Mouse (Mus musculus) kidney, adult 2 months (tissue): ENCODE measurements around the gene Pepd. TPM values are rescaled to one million over a fixed set of nuclear protein-coding genes. Genes with fewer than 3 reads are reported as not detected.

Experiments used
- DNase-seq: peaks from one replicate; pipeline ENCODE4 v3.0.0; 2021
- H3K27ac ChIP-seq: fragments of 200-500 bp; 2 replicates; pipeline ENCODE4 v1.5.1; 2012; ENCODE audit warnings: low read depth, low read length, control low read depth, inconsistent platforms; ENCODE audit not compliant: insufficient read depth
- H3K27me3 ChIP-seq: fragments of 200-500 bp; replicated peaks from 2 replicates; pipeline ENCODE4 v1.6.1; 2012; ENCODE audit warnings: mild to moderate bottlenecking, moderate library complexity, low read length, inconsistent platforms; ENCODE audit not compliant: control insufficient read depth, insufficient read depth
- H3K36me3 ChIP-seq: fragments of 200-500 bp; 2 replicates; pipeline ENCODE4 v1.6.1; 2012; ENCODE audit warnings: mild to moderate bottlenecking, moderate library complexity, low read length, inconsistent platforms; ENCODE audit not compliant: control insufficient read depth, insufficient read depth
- H3K4me1 ChIP-seq: fragments of 200-500 bp; 2 replicates; pipeline ENCODE4 v1.6.1; 2011; ENCODE audit warnings: low read length; ENCODE audit not compliant: control insufficient read depth, insufficient read depth
- H3K4me3 ChIP-seq: fragments of 200-500 bp; 2 replicates; pipeline ENCODE4 v1.5.1; 2011; ENCODE audit warnings: mild to moderate bottlenecking, low read depth, low read length, control low read depth; ENCODE audit not compliant: insufficient read depth
- CTCF ChIP-seq: fragments of 200-500 bp; conservative IDR thresholded peaks from 2 replicates; pipeline ENCODE4 v1.5.1; 2011; ENCODE audit warnings: low read depth, mild to moderate bottlenecking, control low read depth, low read length, moderate library complexity, mixed read lengths; ENCODE audit not compliant: insufficient read depth, insufficient read length
- POLR2A ChIP-seq: fragments of 200-500 bp; IDR thresholded peaks from one replicate; pipeline ENCODE4 v1.6.1; 2011; ENCODE audit warnings: low read depth, low read length, control low read depth
- WGBS: fragments of 180-500 bp; shearing (Covaris S2); methylation state at CpG from one replicate; pipeline ENCODE4 v1.1.7; 2018; 5-methylcytosine and 5-hydroxymethylcytosine counted together
- polyA plus RNA-seq: library from polyadenylated mRNA; depleted of rRNA; stranded (reverse); fragments of >200 nt; gene quantifications from 2 replicates; pipeline ENCODE4 v1.2.3, GENCODE M21; 2012

Gene Pepd
- polyA plus RNA-seq, 1 experiment = 299 TPM

GRCm38 (mm10) chr7:35036266-35036731, 124.1 kb downstream of the Pepd start:
- no peaks in the 10 kb centered on the region for H3K27me3 ChIP-seq
- WGBS = 59% methylated on average over 5 of the region's 5 CpGs
- H3K36me3 ChIP-seq = no peaks in the 10 kb centered on the region
- H3K4me3 ChIP-seq = no peak overlapping the region
- no peaks in the 10 kb centered on the region for H3K4me1 ChIP-seq
- TF ChIP-seq POLR2A (no peak), CTCF (no peak)
- peak; percentile 52 for DNase-seq
- H3K27ac ChIP-seq = peak overlapping the region; percentile 19; the same call in 1 of the 2 replicates

- no peak overlapping the region for H3K27ac ChIP-seq
- no peaks in the 10 kb centered on the region for H3K36me3 ChIP-seq
- H3K4me3 ChIP-seq = no peak overlapping the region
- TF ChIP-seq CTCF (no peak), POLR2A (no peak)
- 69% methylated on average over 6 of the region's 6 CpGs for WGBS
- H3K27me3 ChIP-seq = no peaks in the 10 kb centered on the region
- no peak for DNase-seq
- no peaks in the 10 kb centered on the region for H3K4me1 ChIP-seq
Measured at GRCm38 (mm10) chr7:35037408-35037807, 125.2 kb downstream of the Pepd start.

GRCm38 (mm10) chr7:35040176-35040972, 128.2 kb downstream of the Pepd start:
- no peak for DNase-seq
- Histone ChIP-seq H3K4me1 (no peaks in the 10 kb centered on the region), H3K36me3 (no peaks in the 10 kb centered on the region; the same call in 1 of the 2 replicates), H3K4me3 (no peak overlapping the region), H3K27me3 (no peaks in the 10 kb centered on the region), H3K27ac (no peak overlapping the region)
- 83% methylated on average over 9 of the region's 9 CpGs for WGBS
- no peak for TF ChIP-seq POLR2A
- no peak for TF ChIP-seq CTCF

- Histone ChIP-seq H3K4me1 (no peaks in the 10 kb centered on the region), H3K4me3 (no peak overlapping the region), H3K36me3 (no peaks in the 10 kb centered on the region; the same call in none of the 2 replicates), H3K27me3 (no peaks in the 10 kb centered on the region), H3K27ac (peak overlapping the region; percentile 22; the same call in 1 of the 2 replicates)
- TF ChIP-seq POLR2A = no peak
- TF ChIP-seq CTCF = no peak
- no peak for DNase-seq
- whole genome bisulfite sequencing = 60% methylated on average over 2 of the region's 2 CpGs
Measured at GRCm38 (mm10) chr7:35041286-35042208, 129.4 kb downstream of the Pepd start.

- Histone ChIP-seq H3K27me3 (no peaks in the 10 kb centered on the region), H3K27ac (peak overlapping the region; percentile 22; the same call in 1 of the 2 replicates), H3K4me3 (no peak overlapping the region), H3K4me1 (no peaks in the 10 kb centered on the region), H3K36me3 (no peaks in the 10 kb centered on the region; the same call in none of the 2 replicates)
- TF ChIP-seq CTCF (no peak), POLR2A (no peak)
- no peak for DNase-seq
Measured at GRCm38 (mm10) chr7:35042209-35042554, 130.0 kb downstream of the Pepd start.

GRCm38 (mm10) chr7:35042759-35043217, 130.6 kb downstream of the Pepd start:
- Histone ChIP-seq H3K4me3 (no peak overlapping the region), H3K36me3 (no peaks in the 10 kb centered on the region; the same call in none of the 2 replicates), H3K4me1 (no peaks in the 10 kb centered on the region), H3K27me3 (no peaks in the 10 kb centered on the region), H3K27ac (no peak overlapping the region)
- DNase-seq = peak; percentile 46
- TF ChIP-seq CTCF (no peak), POLR2A (no peak)
- WGBS = 65% methylated on average over 5 of the region's 5 CpGs

- H3K36me3 ChIP-seq = no peaks in the 10 kb centered on the region; the same call in none of the 2 replicates
- no peaks in the 10 kb centered on the region for H3K27me3 ChIP-seq
- DNase-seq = no peak
- WGBS = 95% methylated on average over 10 of the region's 10 CpGs
- TF ChIP-seq CTCF (no peak), POLR2A (no peak)
- H3K4me1 ChIP-seq = no peaks in the 10 kb centered on the region
- H3K4me3 ChIP-seq = no peak overlapping the region
- H3K27ac ChIP-seq = no peak overlapping the region
Measured at GRCm38 (mm10) chr7:35043266-35043817, 131.2 kb downstream of the Pepd start.
